Mouse (Mus musculus): ENCODE measurements around the gene Zfp667. TPM values are rescaled to one million over a fixed set of nuclear protein-coding genes. Genes with fewer than 3 reads are reported as not detected.

Gene Zfp667
- polyA plus RNA-seq, 1 experiment from 2014 or later: 1.9 TPM

Other genes with a start within 250 kb of the Zfp667 start
- not detected in 3 replicates for gene Nlrp4c, start 241.4 kb upstream of the Zfp667 start, polyA plus RNA-seq (2018)
- 11.6 to 29.7 TPM (median 29.1 TPM) in 3 replicates for gene Zfp787, start 130.6 kb upstream of the Zfp667 start, polyA plus RNA-seq (2018)
- gene Zfp444, start 114.4 kb upstream of the Zfp667 start, polyA plus RNA-seq (2018): 5.2 to 17.1 TPM (median 13.0 TPM) in 3 replicates
- not detected in 3 replicates for gene Galp, start 89.5 kb upstream of the Zfp667 start, polyA plus RNA-seq (2018)
- gene Zscan5b, start 64.3 kb upstream of the Zfp667 start, polyA plus RNA-seq (2018): not detected in 3 replicates
- gene Epp13, start 33.9 kb upstream of the Zfp667 start, polyA plus RNA-seq (2018): not detected in 3 replicates
- gene Zfp583, start 44.7 kb downstream of the Zfp667 start, polyA plus RNA-seq (2018): 1.3 to 3.0 TPM (median 1.3 TPM) in 3 replicates
- 0.07 TPM in 1 of 3 replicates, not detected in the others for gene Gm3854, start 57.2 kb downstream of the Zfp667 start, polyA plus RNA-seq (2018)
- gene Zfp78, start 76.7 kb downstream of the Zfp667 start, polyA plus RNA-seq (2018): 1.2 to 3.1 TPM (median 1.7 TPM) in 3 replicates
- 6.1 to 7.1 TPM (median 6.9 TPM) in 3 replicates for gene Zfp28, start 96.7 kb downstream of the Zfp667 start, polyA plus RNA-seq (2018)
- gene Smim17, start 112.1 kb downstream of the Zfp667 start, polyA plus RNA-seq (2018): not detected in 3 replicates
- not detected in 3 replicates for gene Gm20715, start 123.7 kb downstream of the Zfp667 start, polyA plus RNA-seq (2018)
- gene Olfr1344, start 152.1 kb downstream of the Zfp667 start, polyA plus RNA-seq (2018): not detected in 3 replicates
- gene Olfr1336, start 169.6 kb downstream of the Zfp667 start, polyA plus RNA-seq (2018): not detected in 3 replicates
- not detected in 3 replicates for gene Olfr1346, start 180.5 kb downstream of the Zfp667 start, polyA plus RNA-seq (2018)
- not detected in 3 replicates for gene Olfr5, start 200.4 kb downstream of the Zfp667 start, polyA plus RNA-seq (2018)
- not detected in 3 replicates for gene Olfr1347, start 213.2 kb downstream of the Zfp667 start, polyA plus RNA-seq (2018)
- gene Olfr1348, start 222.2 kb downstream of the Zfp667 start, polyA plus RNA-seq (2018): not detected in 3 replicates
- gene Olfr1349, start 236.4 kb downstream of the Zfp667 start, polyA plus RNA-seq (2018): not detected in 3 replicates